Mouse (Mus musculus): ENCODE measurements around the gene Ggnbp2. TPM values are rescaled to one million over a fixed set of nuclear protein-coding genes. Genes with fewer than 3 reads are reported as not detected.

Gene Ggnbp2
- 118 and 133 TPM in 2 replicates for total RNA-seq (2015)
- total RNA-seq (2017), result 114 and 143 TPM in 2 replicates

DNA sequence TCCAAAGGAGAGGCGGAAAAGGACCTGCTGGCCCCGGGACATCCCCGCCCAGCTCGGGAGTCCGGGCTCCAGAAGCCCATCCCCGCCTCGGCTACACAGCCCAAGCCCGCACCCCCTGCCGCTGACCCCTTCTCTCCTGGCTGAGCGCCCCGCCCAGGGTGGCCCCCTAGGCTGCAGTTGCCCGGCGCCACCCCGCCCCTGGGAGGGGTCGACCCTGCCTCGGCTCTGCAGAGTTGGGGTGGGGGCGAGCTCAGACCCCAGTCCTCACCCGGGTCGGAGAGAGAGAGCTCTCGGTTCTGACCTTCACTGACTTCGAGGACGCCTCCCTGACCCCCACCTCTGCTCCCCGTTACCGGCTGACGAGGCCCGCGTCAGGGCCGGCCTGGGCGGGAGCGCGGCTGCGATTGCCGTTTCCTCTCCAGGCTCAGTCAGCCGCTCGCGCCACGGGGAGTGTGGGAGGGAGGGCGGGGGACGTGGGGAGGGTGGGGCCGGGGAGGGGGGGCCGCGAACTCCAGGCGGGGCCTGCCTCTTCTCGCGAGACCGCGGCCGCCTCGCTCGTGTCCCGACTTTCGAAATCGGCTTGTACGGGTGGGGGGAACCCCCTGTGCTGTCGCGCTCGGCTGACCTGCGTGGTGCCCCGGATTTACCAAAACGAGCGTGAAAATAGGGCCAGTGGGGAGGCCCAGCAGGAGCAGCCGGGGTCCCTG is at the start of gene Ggnbp2:
Ggnbp2 (minus strand) TSS at position 481 of the 707 bp plus-strand sequence.
- ATAC-seq (replicated peaks; ENCODE audit: poor library complexity), result peak; percentile 65

DNA sequence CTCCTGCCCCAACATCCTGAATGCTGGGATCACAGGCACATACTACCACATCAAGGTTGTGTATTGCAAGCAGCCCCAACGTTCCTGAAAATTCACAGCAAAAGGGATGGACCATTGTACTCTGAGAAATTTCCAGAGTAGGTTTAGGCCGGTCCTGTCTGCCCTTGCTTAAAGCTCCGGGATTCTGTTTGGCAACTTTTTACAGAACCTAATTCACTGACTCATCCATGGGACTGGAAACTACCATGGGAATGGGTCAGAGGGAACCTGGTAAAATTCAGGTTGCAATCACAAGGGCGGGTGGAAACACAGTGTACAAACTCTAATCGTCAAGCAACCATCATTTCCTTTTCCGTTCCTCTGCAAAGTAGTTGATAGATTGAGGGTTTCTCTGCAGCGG is 49.3 kb upstream of the Ggnbp2 start:
- no peak for ATAC-seq (replicated peaks; ENCODE audit: poor library complexity)

DNA sequence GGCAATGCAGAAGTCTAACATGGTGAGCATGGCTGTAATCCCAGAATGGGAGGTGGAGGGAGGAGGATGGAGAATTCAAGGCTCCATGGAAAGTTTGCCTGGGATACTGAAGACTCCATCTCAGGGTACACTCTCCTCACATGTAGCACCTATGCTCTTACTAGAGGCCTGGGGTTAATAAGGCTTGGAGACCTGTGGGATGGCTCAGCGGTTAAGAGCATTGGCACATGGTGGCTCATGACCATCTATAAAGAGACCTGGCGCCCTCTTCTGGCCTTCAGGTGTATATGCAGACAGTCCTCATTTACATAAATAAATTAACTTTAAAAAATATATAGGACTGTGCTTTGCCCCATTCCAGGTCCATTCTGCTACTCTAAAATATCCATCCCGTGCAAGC is 48.7 kb upstream of the Ggnbp2 start:
- ATAC-seq (replicated peaks; ENCODE audit: poor library complexity), result peak; percentile 53

DNA sequence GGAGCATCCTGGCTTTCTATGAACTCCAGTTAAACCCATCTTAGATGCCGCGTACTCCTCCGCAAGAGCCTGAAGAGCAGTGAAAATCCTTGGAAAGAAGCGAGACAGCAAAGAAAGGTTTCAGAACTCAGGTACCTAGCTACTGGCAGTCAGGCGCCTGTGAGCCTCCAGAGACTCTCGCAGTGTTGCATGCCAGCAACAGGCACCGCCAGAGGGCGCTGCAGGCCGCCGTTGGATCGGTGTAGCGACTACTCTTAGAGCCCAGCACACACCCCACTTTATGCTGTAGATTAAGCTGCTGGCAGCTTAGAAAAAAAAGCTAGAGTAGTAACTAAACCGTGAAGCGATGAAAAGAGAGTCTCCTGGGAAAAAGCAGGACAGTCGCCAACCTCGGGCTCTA is 47.8 kb upstream of the Ggnbp2 start:
- ATAC-seq (replicated peaks; ENCODE audit: poor library complexity), result peak; percentile 74

DNA sequence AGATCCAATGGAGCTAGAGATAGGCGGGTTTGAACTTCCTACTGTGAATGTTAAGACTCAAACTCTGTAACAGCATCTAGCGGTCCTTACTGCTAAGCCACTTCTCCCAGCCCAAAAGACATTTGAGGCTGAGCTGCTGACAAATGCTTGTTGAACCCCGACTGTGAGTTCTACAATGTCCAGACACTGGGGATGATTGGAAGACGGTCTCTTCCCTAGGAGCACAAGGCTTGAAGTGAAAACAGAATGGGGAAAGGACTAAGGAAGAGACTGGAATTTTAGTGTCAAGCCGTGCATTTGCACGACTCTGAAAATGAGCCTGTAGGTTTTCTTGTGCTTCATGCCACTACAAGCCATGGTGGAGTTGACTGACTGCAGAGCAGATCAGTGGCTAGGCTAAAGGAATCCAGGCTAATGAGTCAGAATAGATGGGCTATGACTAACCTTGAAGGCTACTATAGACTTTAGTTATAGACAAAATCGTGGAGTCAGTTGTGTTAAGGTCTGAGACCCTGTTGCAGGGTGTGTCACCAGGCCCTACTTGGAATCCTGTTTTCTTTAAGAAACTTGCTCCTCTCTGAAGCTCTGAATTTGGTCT is 46.2 kb upstream of the Ggnbp2 start:
- ATAC-seq (replicated peaks; ENCODE audit: poor library complexity), result no peak

DNA sequence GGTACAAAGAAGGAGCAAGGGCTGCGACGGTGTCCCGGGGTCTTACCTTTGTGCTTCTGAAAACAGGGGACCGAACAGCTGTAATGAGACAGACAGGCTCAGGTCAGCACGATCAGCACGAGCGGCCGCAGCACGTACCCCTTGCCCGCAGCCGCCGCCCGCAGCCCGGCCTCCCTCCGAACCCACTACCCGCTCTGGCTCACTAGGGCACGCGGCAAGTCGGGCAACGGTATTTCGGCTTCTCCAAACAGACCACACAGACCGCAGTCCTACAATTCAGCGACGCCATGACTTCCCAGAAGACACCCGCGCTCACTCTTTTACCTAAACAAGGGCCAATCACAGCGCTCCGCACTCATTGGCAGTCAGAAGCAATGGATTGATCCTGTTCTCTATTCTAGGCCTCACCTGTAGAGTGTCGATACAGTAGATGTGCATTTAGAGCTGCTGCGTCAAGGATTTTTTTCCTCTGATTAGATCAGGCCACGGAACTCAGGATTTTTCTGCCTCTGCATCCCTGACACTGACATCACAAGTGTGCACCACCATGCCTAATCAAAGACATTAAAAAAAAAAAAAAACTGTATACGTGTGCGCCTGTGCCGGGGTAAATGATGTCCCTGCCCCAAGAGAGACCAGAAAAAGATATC is 45.6 kb upstream of the Ggnbp2 start, which contains the start of gene Znhit3:
Znhit3 (minus strand) TSS at position 314 of the 650 bp plus-strand sequence.
- ATAC-seq (replicated peaks; ENCODE audit: poor library complexity), result peak; percentile 92

DNA sequence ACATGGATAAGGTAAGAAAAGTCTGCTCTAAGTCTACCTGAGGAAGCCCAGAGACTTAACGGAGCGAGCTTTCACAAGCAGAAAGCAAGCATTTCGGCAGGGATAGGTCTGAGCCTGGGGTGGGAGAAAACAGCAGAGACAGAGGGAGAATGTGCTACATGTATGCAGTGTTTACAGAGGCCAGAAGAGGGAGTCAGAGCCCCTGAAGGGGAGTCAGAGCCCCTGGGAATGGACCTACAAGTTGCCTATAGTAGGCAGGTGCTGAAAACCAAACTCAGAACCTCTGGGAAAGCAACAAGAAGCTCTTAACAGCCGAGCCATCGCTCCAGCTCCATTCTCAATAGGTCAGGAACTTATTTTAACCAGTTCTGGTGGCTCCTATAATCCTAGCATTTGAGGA is 44.1 kb upstream of the Ggnbp2 start:
- peak; percentile 45; the same call in 1 of the 2 replicates for ATAC-seq (replicated peaks; ENCODE audit: poor library complexity)

DNA sequence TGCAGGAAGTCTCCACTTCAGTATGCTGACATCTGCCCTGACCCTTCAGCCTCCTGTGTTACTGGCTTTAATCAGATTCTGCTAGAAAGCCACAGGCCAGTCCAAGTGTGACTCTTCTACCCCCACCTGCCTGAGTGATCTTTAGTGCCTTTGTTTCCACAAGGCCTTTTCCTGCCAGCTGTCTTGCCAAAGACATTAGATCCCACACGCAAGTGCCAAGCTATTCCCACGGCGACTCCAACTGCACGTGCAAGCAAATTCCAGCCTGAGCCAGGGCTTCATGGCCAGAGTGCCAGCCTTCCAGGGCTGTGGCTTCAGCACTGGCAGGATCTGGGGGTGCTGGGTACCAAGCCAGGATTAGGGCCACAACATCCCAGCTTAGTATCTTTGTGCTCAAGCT is 39.8 kb upstream of the Ggnbp2 start:
- no peak for ATAC-seq (replicated peaks; ENCODE audit: poor library complexity)

DNA sequence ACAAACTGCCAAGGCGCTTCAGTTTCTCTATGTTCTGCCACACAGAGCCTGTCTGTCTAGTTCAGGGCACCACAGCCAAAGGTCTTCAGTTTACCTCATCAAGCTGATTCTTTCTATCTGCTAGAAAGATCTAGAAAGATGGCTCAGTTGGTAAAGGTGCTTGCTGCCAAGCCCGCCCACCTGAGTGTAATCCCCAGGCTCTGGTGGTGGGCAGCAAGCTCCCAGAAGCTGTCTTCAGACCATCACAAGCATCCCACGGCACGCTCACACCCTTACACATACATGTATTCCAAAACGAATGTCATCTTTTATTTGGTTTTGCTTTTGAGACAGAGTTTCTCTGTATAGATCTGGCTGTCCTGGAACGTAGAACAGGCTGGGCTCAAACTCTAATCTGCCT is 37.9 kb upstream of the Ggnbp2 start:
- ATAC-seq (replicated peaks; ENCODE audit: poor library complexity), result no peak

DNA sequence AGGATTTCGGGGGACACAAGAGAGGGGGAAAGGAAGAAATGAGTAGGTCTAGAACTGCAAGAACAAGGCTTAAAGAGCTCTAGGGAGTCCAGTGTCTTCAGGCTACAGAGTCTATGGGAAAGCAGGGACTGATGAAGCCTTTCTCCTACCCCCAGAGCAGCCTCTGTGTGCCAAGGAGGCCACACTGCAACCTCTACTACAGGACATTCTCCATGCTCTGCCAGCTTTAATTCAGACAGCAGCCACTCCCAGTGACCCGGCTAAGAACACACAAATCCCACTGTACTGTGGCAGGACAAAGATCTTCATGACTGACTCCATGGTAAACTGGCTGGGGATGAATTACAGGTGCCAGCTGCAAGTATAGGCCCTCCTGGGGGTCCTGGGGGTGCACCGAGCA is 36.5 kb upstream of the Ggnbp2 start:
- no peak for ATAC-seq (replicated peaks; ENCODE audit: poor library complexity)

DNA sequence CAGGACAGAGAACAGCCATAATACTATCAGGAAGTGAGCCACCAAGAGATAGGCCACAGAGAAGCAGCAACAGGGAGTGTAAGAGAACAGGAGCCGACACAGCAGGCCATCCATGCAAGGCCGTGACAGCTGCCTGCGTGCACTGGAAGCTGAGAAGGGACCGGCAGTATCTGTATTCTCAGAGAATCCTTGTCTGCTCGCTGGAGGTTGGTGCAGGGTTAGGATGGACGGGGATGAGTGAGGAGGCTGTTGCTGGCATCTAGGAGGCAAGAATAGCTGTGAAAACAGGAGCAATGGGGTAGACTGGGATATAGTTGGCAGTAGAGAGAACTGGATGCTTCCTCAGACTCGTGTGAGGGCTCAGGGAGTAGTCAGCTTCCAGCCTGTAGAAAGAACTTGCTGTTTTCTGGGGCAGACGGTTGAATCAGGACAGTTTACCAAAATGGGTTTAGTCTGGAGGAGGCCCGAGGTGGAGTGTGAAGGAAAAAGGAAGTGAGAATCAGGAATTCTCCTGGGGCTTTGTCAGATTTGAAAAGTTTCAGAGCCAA is 34.1 kb upstream of the Ggnbp2 start:
- ATAC-seq (replicated peaks; ENCODE audit: poor library complexity), result no peak

DNA sequence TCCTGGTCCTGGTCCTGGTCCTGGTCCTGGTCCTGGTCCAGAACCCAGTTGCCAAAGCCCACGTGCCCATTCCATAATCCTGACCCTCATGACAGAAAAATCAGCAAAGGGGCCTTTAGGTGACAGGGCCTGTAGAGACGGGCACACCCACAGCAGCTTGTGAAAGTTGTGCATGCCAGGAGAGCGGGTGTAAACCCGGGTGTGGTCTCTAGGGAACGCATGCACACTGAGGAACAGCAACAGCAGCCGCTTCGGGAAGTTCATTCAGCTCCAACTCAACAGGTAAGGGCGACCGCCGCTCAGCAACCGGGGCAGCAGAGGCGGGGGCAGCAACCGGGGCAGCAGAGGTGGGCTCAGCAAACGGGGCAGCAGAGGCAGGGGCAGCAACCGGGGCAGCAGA is 22.5 kb upstream of the Ggnbp2 start:
- no peak for ATAC-seq (replicated peaks; ENCODE audit: poor library complexity)

DNA sequence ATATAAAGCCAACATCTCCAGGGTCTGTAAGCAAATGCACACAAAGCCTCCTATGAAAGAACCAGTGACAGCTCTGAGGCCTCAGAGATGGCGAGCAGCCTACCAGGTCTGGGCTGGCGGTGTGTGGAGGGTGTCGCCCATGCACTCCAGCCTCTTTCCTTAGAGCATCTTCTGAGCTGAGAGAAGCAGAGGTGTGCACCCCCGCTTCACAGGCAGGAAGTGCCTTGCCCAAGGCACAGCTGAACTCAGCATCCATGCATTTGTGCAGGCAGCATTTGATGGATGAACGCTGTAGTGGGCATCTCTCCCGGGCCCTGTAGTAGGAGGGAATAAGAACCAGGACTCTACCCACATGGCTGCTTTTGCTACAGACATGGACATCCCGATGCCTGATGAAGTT is 21.1 kb upstream of the Ggnbp2 start:
- no peak for ATAC-seq (replicated peaks; ENCODE audit: poor library complexity)

DNA sequence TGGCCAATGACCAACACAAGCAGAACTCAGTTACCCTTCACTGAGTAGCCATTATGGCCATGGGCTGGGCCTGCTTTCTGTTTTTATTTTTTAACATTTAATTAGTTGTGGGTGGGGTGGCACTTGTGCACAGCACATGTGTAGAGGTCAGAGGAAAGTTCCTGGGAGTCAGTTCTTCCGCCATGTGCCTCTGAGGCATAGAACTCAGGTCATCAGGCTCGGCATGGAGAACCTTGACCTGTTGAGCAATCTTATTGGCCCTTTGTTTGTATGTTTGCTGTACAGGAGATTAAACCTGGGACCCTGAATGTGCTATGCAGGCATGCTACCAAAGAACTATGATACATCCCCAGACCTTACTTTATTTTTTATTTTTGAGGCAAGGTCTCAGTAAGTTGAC is 18.9 kb upstream of the Ggnbp2 start:
- no peak for ATAC-seq (replicated peaks; ENCODE audit: poor library complexity)

DNA sequence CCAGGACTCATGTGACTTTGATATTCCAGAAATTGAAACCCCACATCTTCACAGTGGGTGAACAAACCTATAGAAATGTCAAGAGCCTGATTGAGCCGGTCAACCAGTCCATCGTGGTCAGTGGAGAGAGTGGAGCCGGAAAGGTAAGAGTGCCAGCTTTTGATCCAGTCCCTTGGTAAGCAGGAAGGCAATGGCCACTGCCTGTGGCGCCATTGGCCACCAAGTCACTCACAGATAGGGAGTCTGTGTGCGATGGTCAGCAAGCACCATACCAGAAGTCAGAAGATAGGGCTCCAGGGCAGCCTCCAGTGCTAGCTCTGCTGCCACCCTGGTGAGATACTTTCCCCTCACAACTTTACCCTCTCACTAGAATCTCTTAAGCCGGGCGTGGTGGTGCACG is 17.4 kb upstream of the Ggnbp2 start:
- no peak for ATAC-seq (replicated peaks; ENCODE audit: poor library complexity)

DNA sequence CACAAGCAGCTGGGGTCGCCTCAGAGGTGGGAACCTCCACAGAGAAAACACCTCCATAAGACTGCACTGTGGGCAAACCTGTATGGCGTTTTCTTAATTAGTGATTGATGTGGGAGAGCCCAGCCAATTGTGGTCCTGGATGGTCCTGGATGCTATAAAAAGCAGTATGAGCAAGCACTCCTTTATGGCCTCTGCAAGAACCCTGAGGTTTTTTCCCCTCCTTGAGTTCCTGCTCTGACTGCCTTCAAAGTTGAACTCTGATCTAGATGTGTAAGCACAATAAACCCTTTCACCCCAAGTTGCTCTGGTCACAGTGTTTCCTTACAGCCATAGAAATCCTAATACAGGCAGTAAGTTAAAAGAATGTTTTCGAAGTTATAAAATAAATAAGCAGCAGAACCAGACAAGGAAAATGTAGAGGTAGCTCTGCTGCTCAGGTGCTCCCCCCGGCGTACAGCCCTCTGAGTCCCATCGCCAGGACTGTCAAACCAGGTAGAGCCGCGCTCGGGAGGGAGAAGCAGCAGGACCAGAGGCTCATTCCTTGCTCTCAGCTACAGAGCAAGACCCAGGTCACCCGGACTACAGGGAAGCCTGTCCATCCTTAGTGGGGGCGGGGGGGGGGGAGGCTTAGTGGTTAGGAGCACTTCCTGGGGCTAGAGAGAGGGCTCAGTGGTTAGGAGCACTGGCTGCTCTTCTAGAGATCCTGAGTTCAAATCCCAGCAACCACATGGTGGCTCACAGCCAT is 16.3 kb upstream of the Ggnbp2 start:
- no peak for ATAC-seq (replicated peaks; ENCODE audit: poor library complexity)

DNA sequence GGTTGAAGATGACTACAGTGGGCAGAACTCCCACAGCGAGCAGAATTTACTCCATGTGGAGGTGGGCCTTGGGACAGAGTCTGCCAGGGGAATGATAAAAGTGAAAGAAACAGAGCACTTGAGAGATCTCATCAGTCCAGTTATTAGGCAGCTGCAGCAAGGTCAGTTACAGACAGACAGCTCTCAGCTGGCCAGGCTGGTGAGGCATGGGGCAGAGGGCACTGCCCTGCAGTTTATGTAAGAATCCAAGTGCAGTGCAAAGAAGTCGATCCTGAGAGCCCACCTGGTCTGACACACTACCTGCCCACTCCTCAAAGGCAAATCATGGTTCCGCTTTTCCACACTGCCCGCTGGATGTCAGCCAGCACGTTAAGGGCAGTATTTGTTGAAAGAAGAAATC is 15.6 kb upstream of the Ggnbp2 start:
- no peak for ATAC-seq (replicated peaks; ENCODE audit: poor library complexity)

DNA sequence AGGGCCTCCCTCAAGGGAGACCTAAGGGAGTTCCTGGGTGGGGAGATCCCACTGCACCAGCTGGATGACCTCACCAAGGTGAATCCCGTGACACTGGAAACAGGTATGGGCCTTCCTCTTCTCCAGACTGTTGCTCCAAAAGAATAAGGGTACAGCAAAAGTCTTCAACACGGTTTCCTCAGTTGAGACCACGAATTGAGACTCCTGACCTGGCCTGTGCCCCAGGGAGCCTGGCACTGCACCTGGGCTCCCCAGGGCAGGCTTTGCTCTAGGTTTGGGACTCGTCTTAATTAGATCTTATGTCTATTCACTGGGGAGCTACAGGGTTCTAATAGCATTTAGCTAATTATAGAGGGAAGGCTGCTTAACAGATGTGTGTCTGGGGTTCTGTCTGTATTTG is 14.6 kb upstream of the Ggnbp2 start:
- ATAC-seq (replicated peaks; ENCODE audit: poor library complexity), result no peak

DNA sequence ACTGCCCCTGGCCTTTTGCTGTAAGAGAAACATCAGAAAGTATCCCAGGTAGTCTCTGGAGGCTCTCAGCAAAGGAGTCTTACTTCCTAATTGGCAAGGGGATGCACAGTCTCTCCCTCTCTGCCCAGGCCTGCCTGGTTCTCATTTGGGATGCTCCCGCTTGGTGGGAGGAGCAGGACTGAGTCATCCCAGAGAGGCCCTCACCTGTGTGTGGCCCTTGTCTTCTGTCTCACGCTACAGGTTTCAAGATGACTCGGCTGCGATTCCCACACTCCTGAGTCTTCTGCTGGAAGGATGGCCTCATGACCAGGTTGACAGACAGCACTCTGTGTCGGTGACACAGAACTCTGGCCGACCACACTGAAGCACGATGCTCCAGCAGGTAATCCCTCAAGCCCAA is 11.7 kb upstream of the Ggnbp2 start:
- ATAC-seq (replicated peaks; ENCODE audit: poor library complexity), result no peak

DNA sequence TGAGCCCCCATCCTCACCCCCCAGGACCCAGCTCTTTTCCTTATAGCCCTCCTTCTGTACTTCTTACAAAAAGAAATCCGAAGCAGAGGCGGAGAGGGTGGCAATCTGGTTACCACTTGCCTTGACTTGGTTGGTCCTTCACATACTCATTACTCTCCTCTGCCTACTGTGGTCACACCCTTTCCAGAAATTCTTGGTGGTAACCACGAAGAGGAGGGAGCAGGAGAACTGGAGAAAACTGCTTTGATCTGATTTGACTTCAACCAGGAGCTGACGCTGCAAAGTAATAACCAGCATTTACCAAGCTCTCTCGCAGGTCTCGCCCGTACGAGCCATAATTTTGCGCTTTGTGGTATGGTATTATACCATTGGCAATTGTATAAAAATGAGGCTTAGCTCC is 10.4 kb upstream of the Ggnbp2 start:
- ATAC-seq (replicated peaks; ENCODE audit: poor library complexity), result no peak

DNA sequence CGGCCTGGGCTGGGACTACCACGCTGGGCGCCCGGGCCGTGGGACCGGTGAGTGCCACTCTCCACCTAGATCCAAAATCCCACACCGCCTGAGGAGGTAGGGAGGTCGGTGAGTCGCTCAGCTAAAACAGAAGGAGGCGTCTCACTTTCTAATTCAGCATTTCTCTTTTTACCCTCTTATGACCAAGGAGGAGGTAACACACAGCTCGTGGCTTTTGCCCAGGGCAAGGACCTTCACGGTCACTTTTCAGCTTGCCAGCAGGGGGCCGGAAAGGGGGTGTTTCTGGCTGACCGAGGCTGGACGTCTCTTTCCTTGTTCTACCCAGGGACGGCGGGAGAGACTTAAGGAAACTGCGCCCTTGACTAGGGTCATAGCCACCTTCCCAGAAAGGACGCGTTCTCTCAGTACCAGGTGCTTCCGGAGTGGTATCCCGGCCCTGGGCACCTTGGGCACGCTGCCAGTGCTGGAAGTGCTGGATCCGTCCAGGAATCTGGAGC is 9.9 kb upstream of the Ggnbp2 start:
- ATAC-seq (replicated peaks; ENCODE audit: poor library complexity), result peak; percentile 35
